28 mouse cellular contexts compared by ENCODE assay signal in genomic region chr3:57542848-57543380, GRCm38 (mm10). TPM values are rescaled to one million over a fixed set of nuclear protein-coding genes. Genes with fewer than 3 reads are reported as not detected.
DNase-seq lines count a peak whose midpoint lies in the region; ATAC-seq and TF ChIP-seq lines count a peak whose summit lies in the region.
"Had no signal": no experiment of that assay in that cellular context is flagged by ENCODE, and none has a peak within 500 bp of the region (broad histone marks: within the 10 kb centered on the region; RNA-seq: fewer than 3 reads in every experiment).

No protein-coding gene starts in this region.

- DNase-seq in forebrain, embryonic 14.5 days (ENCODE audit: low spot score), result peak; percentile 7
- DNase-seq in forebrain, postnatal 0 days, result no peak
- DNase-seq in kidney, adult 2 months, result no peak
- no peak for DNase-seq in kidney, adult 11 months
- DNase-seq in Muller cell, postnatal 12 days (ENCODE audit: inconsistent ontology term), result peak; percentile 61
- DNase-seq in forebrain, embryonic 10.5 days (ENCODE audit: extremely low spot score, low spot score), result no peak
- DNase-seq: adrenal gland, postnatal 10 days; adrenal gland, postnatal 36 days; B cell, adult 2 months; cerebellum, adult 11 months; cerebellum, adult 2 months; cerebellum, adult 9-11 months; cerebellum, postnatal 25 days; gastrocnemius, postnatal 25 days; heart, adult 18-20 months had no signal

- TF ChIP-seq POLR2A in kidney, adult 2 months (IDR thresholded peaks at IDR 0.05; ENCODE audit: low read depth, low read length), result no peak
- no peak for TF ChIP-seq POLR2A in myocyte (IDR thresholded peaks at IDR 0.05; ENCODE audit: insufficient read length, low read depth)

- no peaks in the 10 kb centered on the region for H3K27me3 ChIP-seq in forebrain, embryonic 14.5 days (replicated peaks; ENCODE audit: control insufficient read depth, insufficient read depth, low read length)
- no peaks in the 10 kb centered on the region for H3K27me3 ChIP-seq in forebrain, postnatal 0 days (ENCODE audit: insufficient read depth, low read length)
- H3K27me3 ChIP-seq in kidney, adult 2 months (replicated peaks; ENCODE audit: control insufficient read depth, insufficient read depth, low read length), result no peaks in the 10 kb centered on the region
- H3K27me3 ChIP-seq in myocyte (ENCODE audit: control insufficient read depth, insufficient read depth, insufficient read length), result no peaks in the 10 kb centered on the region
- no peaks in the 10 kb centered on the region for H3K27me3 ChIP-seq in forebrain, embryonic 10.5 days (ENCODE audit: poor library complexity, severe bottlenecking)
- H3K27me3 ChIP-seq: embryonic facial prominence, embryonic 12.5 days; embryonic facial prominence, embryonic 15.5 days; forebrain, embryonic 13.5 days; hindbrain, embryonic 13.5 days; Patski had no signal

- no peak for TF ChIP-seq CTCF in forebrain, postnatal 0 days (IDR thresholded peaks at IDR 0.05; ENCODE audit: low read depth)
- no peak for TF ChIP-seq CTCF in kidney, adult 2 months (conservative IDR thresholded peaks at IDR 0.05; ENCODE audit: insufficient read depth, insufficient read length, low read depth, low read length)

- no peaks in the 10 kb centered on the region for H3K9me3 ChIP-seq in forebrain, embryonic 14.5 days (replicated peaks; ENCODE audit: control insufficient read depth, low read length)
- no peaks in the 10 kb centered on the region for H3K9me3 ChIP-seq in forebrain, postnatal 0 days (ENCODE audit: low read length)
- no peaks in the 10 kb centered on the region for H3K9me3 ChIP-seq in forebrain, embryonic 10.5 days
- H3K9me3 ChIP-seq: embryonic facial prominence, embryonic 12.5 days; embryonic facial prominence, embryonic 15.5 days; forebrain, embryonic 13.5 days; hindbrain, embryonic 13.5 days had no signal

- H3K4me3 ChIP-seq in forebrain, embryonic 14.5 days (ENCODE audit: low read depth, low read length), result no peak overlapping the region
- H3K4me3 ChIP-seq in forebrain, postnatal 0 days (ENCODE audit: low read depth, low read length), result no peak overlapping the region
- no peak overlapping the region for H3K4me3 ChIP-seq in kidney, adult 2 months (ENCODE audit: insufficient read depth, low read depth, low read length)
- no peak overlapping the region for H3K4me3 ChIP-seq in myocyte
- H3K4me3 ChIP-seq in forebrain, embryonic 10.5 days, result no peak overlapping the region
- H3K4me3 ChIP-seq: embryonic facial prominence, embryonic 12.5 days; embryonic facial prominence, embryonic 15.5 days; forebrain, embryonic 13.5 days; hindbrain, embryonic 13.5 days had no signal

- peaks cover 3% of the 10 kb centered on the region; the same call in 1 of the 2 replicates for H3K4me1 ChIP-seq in forebrain, embryonic 14.5 days (ENCODE audit: control insufficient read depth, insufficient read depth, low read length)
- no peaks in the 10 kb centered on the region for H3K4me1 ChIP-seq in forebrain, postnatal 0 days (ENCODE audit: insufficient read depth)
- H3K4me1 ChIP-seq in kidney, adult 2 months (ENCODE audit: control insufficient read depth, insufficient read depth, low read length), result peaks cover 5% of the 10 kb centered on the region; the same call in 1 of the 2 replicates
- H3K4me1 ChIP-seq in forebrain, embryonic 10.5 days, result peaks cover 19% of the 10 kb centered on the region
- H3K4me1 ChIP-seq: hindbrain, embryonic 13.5 days had no signal

- ATAC-seq in forebrain, embryonic 14.5 days, result no peak
- ATAC-seq in forebrain, postnatal 0 days, result no peak
- ATAC-seq in megakaryocyte-erythroid progenitor cell, adult 5-6 weeks (replicated peaks; ENCODE audit: low FRiP score, low TSS enrichment, poor library complexity, severe bottlenecking), result no peak
- ATAC-seq: forebrain, embryonic 13.5 days; hindbrain, postnatal 0 days; inflammation-experienced regulatory T-cells, adult 6 months; intestine, embryonic 16.5 days; Patski had no signal

- H3K36me3 ChIP-seq in forebrain, embryonic 14.5 days (ENCODE audit: control insufficient read depth, insufficient read depth, low read length), result no peaks in the 10 kb centered on the region
- no peaks in the 10 kb centered on the region for H3K36me3 ChIP-seq in forebrain, postnatal 0 days (ENCODE audit: insufficient read depth)
- no peaks in the 10 kb centered on the region for H3K36me3 ChIP-seq in kidney, adult 2 months (ENCODE audit: control insufficient read depth, insufficient read depth, low read length)
- H3K36me3 ChIP-seq in myocyte (ENCODE audit: control insufficient read depth, insufficient read depth), result peaks cover 7% of the 10 kb centered on the region
- H3K36me3 ChIP-seq in forebrain, embryonic 10.5 days (replicated peaks), result no peaks in the 10 kb centered on the region
- H3K36me3 ChIP-seq: embryonic facial prominence, embryonic 12.5 days; embryonic facial prominence, embryonic 15.5 days; hindbrain, embryonic 13.5 days had no signal

- H3K79me2 ChIP-seq in myocyte (ENCODE audit: control insufficient read depth, insufficient read depth), result peaks cover 97% of the 10 kb centered on the region

- H3K9ac ChIP-seq in forebrain, embryonic 14.5 days (ENCODE audit: low read length), result no peak overlapping the region
- no peak overlapping the region for H3K9ac ChIP-seq in forebrain, postnatal 0 days
- H3K9ac ChIP-seq: embryonic facial prominence, embryonic 12.5 days; embryonic facial prominence, embryonic 15.5 days; forebrain, embryonic 13.5 days; hindbrain, embryonic 13.5 days had no signal

- H3K27ac ChIP-seq in forebrain, embryonic 14.5 days (ENCODE audit: low read depth, low read length), result no peak overlapping the region
- no peak overlapping the region for H3K27ac ChIP-seq in forebrain, postnatal 0 days (ENCODE audit: low read depth, low read length)
- H3K27ac ChIP-seq in kidney, adult 2 months (ENCODE audit: insufficient read depth, low read depth, low read length), result peak overlapping the region; percentile 11; the same call in 1 of the 2 replicates
- H3K27ac ChIP-seq in forebrain, embryonic 10.5 days, result no peak overlapping the region
- H3K27ac ChIP-seq: embryonic facial prominence, embryonic 12.5 days; forebrain, embryonic 13.5 days; hindbrain, embryonic 13.5 days; hindbrain, postnatal 0 days had no signal

- no peak overlapping the region for H3K4me2 ChIP-seq in forebrain, embryonic 14.5 days (ENCODE audit: low read length)
- H3K4me2 ChIP-seq in forebrain, postnatal 0 days (ENCODE audit: low read depth), result no peak overlapping the region
- H3K4me2 ChIP-seq in myocyte (ENCODE audit: low read depth), result peak overlapping the region; percentile 37
- H3K4me2 ChIP-seq: embryonic facial prominence, embryonic 12.5 days; embryonic facial prominence, embryonic 15.5 days; forebrain, embryonic 13.5 days; heart, embryonic 11.5 days; hindbrain, embryonic 13.5 days had no signal

- no peak overlapping the region for H3ac ChIP-seq in myocyte (ENCODE audit: control insufficient read depth, insufficient read length)

TF ChIP-seq in myocyte, 11 proteins besides CTCF, POLR2A, EP300 and RAD21:
- no peak for TF ChIP-seq CEBPB (IDR thresholded peaks at IDR 0.05; ENCODE audit: insufficient read depth, poor library complexity, severe bottlenecking)
- TF ChIP-seq TCF12 (IDR thresholded peaks at IDR 0.05; ENCODE audit: insufficient read depth, poor library complexity, severe bottlenecking), result no peak
- no peak for TF ChIP-seq POLR2AphosphoS2 (IDR thresholded peaks at IDR 0.05; ENCODE audit: insufficient read length, low read depth)
- TF ChIP-seq TCF3 (IDR thresholded peaks at IDR 0.05; ENCODE audit: insufficient read length, low read depth), result no peak
- no peak for TF ChIP-seq USF1 (IDR thresholded peaks at IDR 0.05; ENCODE audit: low read depth)
- no peak for TF ChIP-seq MYOD1 (IDR thresholded peaks at IDR 0.05; ENCODE audit: control insufficient read depth in 1 of 3, insufficient read length in 2 of 3, low read depth in 2 of 3)
- TF ChIP-seq REST (IDR thresholded peaks at IDR 0.05; ENCODE audit: insufficient read depth, insufficient read length), result no peak

RNA-seq across cellular contexts. Expression of gene Wwtr1, which starts 32.8 kb away (rescaled TPM):
- 12.7 and 12.8 TPM in 2 replicates for polyA plus RNA-seq in forebrain, embryonic 14.5 days (2014; fragmentation: Nextera tagmentation; extraction: Ambion mirVana)
- 27.4 and 39.1 TPM in 2 replicates for total RNA-seq in forebrain, postnatal 0 days (2014; rRNA removed)
- 11.7 and 12.1 TPM in 2 replicates for polyA plus RNA-seq in forebrain, postnatal 0 days (2015; fragmentation: Nextera tagmentation; extraction: Ambion mirVana)
- 29.6 and 31.2 TPM in 2 replicates for polyA plus RNA-seq in kidney, adult 2 months (2012; rRNA removed)
- polyA plus RNA-seq in myocyte (2012; fragmentation: generic; extraction: Trizol), result 63.1 TPM
- polyA plus RNA-seq in forebrain, embryonic 10.5 days (2016; fragmentation: Nextera tagmentation; extraction: Ambion mirVana), result 10.6 and 11.3 TPM in 2 replicates
- total RNA-seq in megakaryocyte-erythroid progenitor cell, adult 5-6 weeks (2014; fragmentation: Nextera tagmentation), result not detected in 2 replicates
- total RNA-seq in megakaryocyte-erythroid progenitor cell, adult 5-6 weeks (2017), result not detected in 2 replicates
- total RNA-seq: common myeloid progenitor, adult 5-6 weeks; MEL had no signal

Comparison
In these comparisons a context has a peak if more than half of its experiments do, and no peak if none do; other contexts are left out.
1. DNase-seq: peak in forebrain, embryonic 14.5 days (single experiment) and Muller cell, postnatal 12 days (single experiment); none in forebrain, postnatal 0 days (single experiment), kidney, adult 2 months (single experiment), kidney, adult 11 months (single experiment) and forebrain, embryonic 10.5 days (single experiment).